Mouse (Mus musculus) midbrain, embryonic 14.5 days (tissue): ENCODE measurements around the gene Vps26a. TPM values are rescaled to one million over a fixed set of nuclear protein-coding genes. Genes with fewer than 3 reads are reported as not detected.
A peak's percentile ranks its signal among the peaks of the same experiment; 100 is the strongest.
"Not testable (repeated sequence)": the region's sequence is repeated elsewhere in the genome, so short reads cannot be mapped to it uniquely, and the experiment has no call there.

ENCODE experiments used
- ATAC-seq: fragments of 200-750 bp; cut with Nextera tagmentation; 2 replicates; pipeline ENCODE4 v1.8.0; 2017; ENCODE audit warnings: moderate number of reproducible peaks, moderate library complexity; ENCODE audit not compliant: low FRiP score, low TSS enrichment
- DNase-seq: peaks from one replicate; pipeline ENCODE4 v3.0.0-alpha.2; 2015
- H3K27ac ChIP-seq: fragments of 300-500 bp; sonication (generic); replicated peaks from 2 replicates; pipeline ENCODE4 v1.5.1; 2014; ENCODE audit warnings: mild to moderate bottlenecking, low read depth, low read length, moderate library complexity
- H3K27me3 ChIP-seq: fragments of 300-500 bp; sonication (generic); 2 replicates; pipeline ENCODE4 v1.6.1; 2014; ENCODE audit warnings: low read length, control low read depth, mixed read lengths; ENCODE audit not compliant: control insufficient read depth, insufficient read depth
- H3K36me3 ChIP-seq: fragments of 300-500 bp; sonication (generic); 2 replicates; pipeline ENCODE4 v1.6.1; 2014; ENCODE audit warnings: low read length, control low read depth; ENCODE audit not compliant: control insufficient read depth, insufficient read depth
- H3K4me1 ChIP-seq: fragments of 300-500 bp; sonication (generic); 2 replicates; pipeline ENCODE4 v1.6.1; 2014; ENCODE audit warnings: mild to moderate bottlenecking, antibody characterized with exemption, low read length, control low read depth; ENCODE audit not compliant: control insufficient read depth, insufficient read depth
- H3K4me2 ChIP-seq: fragments of 300-500 bp; sonication (generic); 2 replicates; pipeline ENCODE4 v1.6.1; 2014; ENCODE audit warnings: mild to moderate bottlenecking, low read length, moderate library complexity
- H3K4me3 ChIP-seq: fragments of 300-500 bp; sonication (generic); replicated peaks from 2 replicates; pipeline ENCODE4 v1.5.1; 2014; ENCODE audit warnings: low read depth, low read length
- H3K9ac ChIP-seq: fragments of 300-500 bp; sonication (generic); replicated peaks from 2 replicates; pipeline ENCODE4 v1.6.1; 2014; ENCODE audit warnings: mild to moderate bottlenecking, low read length, moderate library complexity
- H3K9me3 ChIP-seq: fragments of 300-500 bp; sonication (generic); 2 replicates; pipeline ENCODE4 v1.6.1; 2016; ENCODE audit warnings: low read length, control low read depth, mixed read lengths; ENCODE audit not compliant: control insufficient read depth
- WGBS: fragments of 180-500 bp; shearing (Covaris S2); extraction: QIAGEN DNeasy Blood & Tissue Kit; methylation state at CpG from one replicate; pipeline ENCODE4 v1.1.7; 2014; 5-methylcytosine and 5-hydroxymethylcytosine counted together
- polyA plus RNA-seq: library from polyadenylated mRNA; unstranded; fragments of >200 nt; fragmentation: Nextera tagmentation; extraction: Ambion mirVana; gene quantifications from 2 replicates; pipeline ENCODE4 v1.2.1, GENCODE M21; 2014

Vps26a gene
- polyA plus RNA-seq, 1 experiment from 2014 or later, result 65.0 TPM

GRCm38 (mm10) chr10:62485878-62486582, 575 bp downstream of the Vps26a start:
- under 1% methylated on average over 43 of the region's 48 CpGs for WGBS
- Histone ChIP-seq H3K9ac (peak overlapping the region; percentile 74), H3K4me2 (peak overlapping the region; percentile 84), H3K27ac (peak overlapping the region; percentile 83), H3K27me3 (no peaks in the 10 kb centered on the region), H3K4me1 (peaks cover 3% of the 10 kb centered on the region; the same call in 1 of the 2 replicates), H3K4me3 (peak overlapping the region; percentile 95), H3K9me3 (no peaks in the 10 kb centered on the region), H3K36me3 (no peaks in the 10 kb centered on the region)
- peak; percentile 83 for ATAC-seq
- peak; percentile 65 for DNase-seq

- H3K9ac ChIP-seq, result no peak overlapping the region
- H3K4me1 ChIP-seq, result peaks cover 3% of the 10 kb centered on the region; the same call in 1 of the 2 replicates
- H3K27me3 ChIP-seq, result no peaks in the 10 kb centered on the region
- H3K4me2 ChIP-seq, result no peak overlapping the region
- H3K36me3 ChIP-seq, result 0 out of 2 replicates have a peak, but pooled peaks cover 9% of the 10 kb centered on the region
- no peak overlapping the region for H3K4me3 ChIP-seq
- H3K27ac ChIP-seq, result no peak overlapping the region
- no peak for DNase-seq
- 70% methylated on average over 7 of the region's 7 CpGs for WGBS
- no peaks in the 10 kb centered on the region for H3K9me3 ChIP-seq
- ATAC-seq, result no peak
Observed at GRCm38 (mm10) chr10:62481108-62481852, 5.3 kb downstream of the Vps26a start.

- no peak overlapping the region for H3K4me2 ChIP-seq
- no peak overlapping the region for H3K9ac ChIP-seq
- ATAC-seq, result no peak
- H3K36me3 ChIP-seq, result 0 out of 2 replicates have a peak, but pooled peaks cover 13% of the 10 kb centered on the region
- H3K4me1 ChIP-seq, result no peaks in the 10 kb centered on the region
- no peaks in the 10 kb centered on the region for H3K9me3 ChIP-seq
- no peak overlapping the region for H3K4me3 ChIP-seq
- no peaks in the 10 kb centered on the region for H3K27me3 ChIP-seq
- 60% methylated on average over 2 of the region's 2 CpGs for WGBS
- DNase-seq, result no peak
- no peak overlapping the region for H3K27ac ChIP-seq
Observed at GRCm38 (mm10) chr10:62476980-62477379, 9.6 kb downstream of the Vps26a start.

- H3K27me3 ChIP-seq, result no peaks in the 10 kb centered on the region
- H3K4me2 ChIP-seq, result no peak overlapping the region
- no peak overlapping the region for H3K9ac ChIP-seq
- DNase-seq, result no peak
- H3K4me1 ChIP-seq, result no peaks in the 10 kb centered on the region
- H3K4me3 ChIP-seq, result no peak overlapping the region
- 0 out of 2 replicates have a peak, but pooled peaks cover 13% of the 10 kb centered on the region for H3K36me3 ChIP-seq
- H3K9me3 ChIP-seq, result no peaks in the 10 kb centered on the region
- H3K27ac ChIP-seq, result no peak overlapping the region
- ATAC-seq, result no peak
- WGBS, result 95% methylated on average over 10 of the region's 10 CpGs
Observed at GRCm38 (mm10) chr10:62474944-62475343, 11.7 kb downstream of the Vps26a start.

- WGBS, result 57% methylated on average over 5 of the region's 5 CpGs
- no peak overlapping the region for H3K9ac ChIP-seq
- no peaks in the 10 kb centered on the region for H3K9me3 ChIP-seq
- H3K4me2 ChIP-seq, result no peak overlapping the region
- DNase-seq, result peak; percentile 2
- H3K4me1 ChIP-seq, result no peaks in the 10 kb centered on the region
- H3K36me3 ChIP-seq, result peaks cover 20% of the 10 kb centered on the region
- no peaks in the 10 kb centered on the region for H3K27me3 ChIP-seq
- H3K4me3 ChIP-seq, result no peak overlapping the region
- H3K27ac ChIP-seq, result no peak overlapping the region
- no peak for ATAC-seq
Observed at GRCm38 (mm10) chr10:62471105-62471504, 15.5 kb downstream of the Vps26a start.

- Histone ChIP-seq H3K27ac (no peak overlapping the region), H3K4me2 (no peak overlapping the region), H3K4me1 (no peaks in the 10 kb centered on the region), H3K9ac (no peak overlapping the region), H3K9me3 (no peaks in the 10 kb centered on the region), H3K4me3 (no peak overlapping the region), H3K36me3 (peaks cover 16% of the 10 kb centered on the region), H3K27me3 (no peaks in the 10 kb centered on the region)
- WGBS, result 96% methylated on average over 4 of the region's 4 CpGs
- no peak for DNase-seq
- no peak for ATAC-seq
Observed at GRCm38 (mm10) chr10:62469736-62470135, 16.9 kb downstream of the Vps26a start.

- Histone ChIP-seq H3K27me3 (no peaks in the 10 kb centered on the region), H3K4me3 (no peak overlapping the region), H3K9me3 (no peaks in the 10 kb centered on the region), H3K9ac (no peak overlapping the region), H3K4me1 (no peaks in the 10 kb centered on the region), H3K36me3 (peaks cover 62% of the 10 kb centered on the region), H3K4me2 (no peak overlapping the region), H3K27ac (no peak overlapping the region)
- ATAC-seq, result no peak
- no peak for DNase-seq
Observed at GRCm38 (mm10) chr10:62461321-62461720, 25.3 kb downstream of the Vps26a start.

GRCm38 (mm10) chr10:62452001-62452400, 34.6 kb downstream of the Vps26a start:
- not testable (repeated sequence) for H3K27ac ChIP-seq, H3K4me3 ChIP-seq, H3K27me3 ChIP-seq, H3K9ac ChIP-seq, ATAC-seq, DNase-seq, H3K4me2 ChIP-seq, H3K9me3 ChIP-seq
- WGBS, result 69% methylated on average over 11 of the region's 11 CpGs
- H3K4me1 ChIP-seq, result peaks cover 13% of the 10 kb centered on the region
- peaks cover 27% of the 10 kb centered on the region for H3K36me3 ChIP-seq
